Mouse (Mus musculus) left cerebral cortex, adult 9 months (tissue): ENCODE results near the gene Pde4d.

Experiments used
- DNase-seq, 2 experiments: peaks; one replicate each; pipeline ENCODE4 v3.0.0; 2022; ENCODE audit warnings: low spot score in 2 of 2

Gene Pde4d

DNA sequence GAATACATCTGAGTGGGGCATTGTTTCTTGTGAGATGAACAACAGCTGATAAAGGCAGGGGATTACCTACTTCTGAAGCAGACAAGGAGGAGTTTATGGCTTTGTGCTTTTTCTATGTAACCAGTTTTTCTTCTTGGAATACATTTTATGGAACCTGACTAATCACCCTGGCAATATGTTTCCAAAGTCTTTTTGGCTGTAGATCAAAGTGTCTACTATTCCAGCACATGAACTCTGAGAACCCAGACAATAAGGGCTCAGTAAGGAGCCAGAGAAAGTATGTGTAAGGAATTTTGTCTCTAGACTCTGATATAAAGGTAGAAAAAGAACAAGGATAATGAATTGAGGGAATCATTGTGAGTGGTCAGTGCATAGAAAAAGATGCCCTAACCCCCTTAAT lies 40.1 kb downstream of the Pde4d start:
- DNase-seq: no peak

DNA sequence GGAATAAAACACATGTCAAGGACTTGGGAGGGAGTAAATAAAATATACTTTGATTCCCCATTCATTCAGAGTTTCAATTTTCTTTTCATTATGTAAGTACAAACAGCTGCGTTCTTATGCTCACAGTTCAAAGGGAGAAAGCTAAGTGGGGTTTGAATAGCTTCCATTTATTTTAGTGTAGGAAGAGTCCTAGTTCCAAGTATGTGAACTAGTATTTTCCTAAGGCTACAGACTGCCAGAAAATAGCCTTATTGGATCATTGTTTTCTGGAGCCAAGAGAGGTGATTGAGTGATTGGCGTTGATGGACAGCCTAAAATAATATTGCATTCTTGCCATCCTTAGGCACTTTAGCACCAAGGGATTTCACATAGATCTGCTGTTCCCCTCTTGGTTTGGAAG lies 41.1 kb downstream of the Pde4d start:
- DNase-seq: no peak

DNA sequence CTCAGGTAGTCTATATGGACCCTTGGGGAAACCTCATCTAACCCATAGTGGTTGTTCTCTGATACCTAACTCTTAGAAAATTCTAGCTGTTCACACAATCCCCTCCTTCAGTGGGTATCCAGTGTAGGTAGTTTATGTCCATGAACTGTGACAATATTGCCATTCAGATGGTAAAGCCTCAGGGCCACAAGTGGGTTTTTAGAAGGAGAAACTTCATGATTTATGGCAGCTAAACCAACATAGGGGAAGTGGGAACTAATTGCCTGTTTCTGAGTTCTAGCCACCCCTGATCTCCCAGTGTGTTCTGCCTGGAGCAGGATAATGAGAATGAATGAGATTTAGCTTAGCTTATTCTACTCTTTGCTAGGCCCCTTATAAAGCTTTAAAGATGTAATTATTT lies 43.1 kb downstream of the Pde4d start:
- no peak for DNase-seq

DNA sequence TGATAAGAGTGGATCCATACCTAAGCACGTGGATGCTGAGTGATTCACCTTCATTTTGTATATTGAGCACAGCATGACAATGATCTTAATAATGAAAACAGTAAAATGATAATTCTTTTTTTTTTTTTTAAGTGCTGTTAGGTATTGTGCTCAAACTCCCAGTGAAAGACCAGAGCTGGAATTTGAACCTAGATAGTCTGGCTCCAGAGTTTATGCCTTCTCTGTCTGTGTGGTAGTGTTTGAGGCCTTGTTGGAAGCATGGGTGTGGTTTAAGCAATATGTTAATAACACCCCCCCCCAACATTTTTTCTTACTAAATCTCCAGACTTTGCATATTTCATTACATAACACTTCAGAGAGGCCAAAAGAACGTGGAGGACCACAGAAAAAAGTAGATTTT lies 44.6 kb downstream of the Pde4d start:
- no peak for DNase-seq

DNA sequence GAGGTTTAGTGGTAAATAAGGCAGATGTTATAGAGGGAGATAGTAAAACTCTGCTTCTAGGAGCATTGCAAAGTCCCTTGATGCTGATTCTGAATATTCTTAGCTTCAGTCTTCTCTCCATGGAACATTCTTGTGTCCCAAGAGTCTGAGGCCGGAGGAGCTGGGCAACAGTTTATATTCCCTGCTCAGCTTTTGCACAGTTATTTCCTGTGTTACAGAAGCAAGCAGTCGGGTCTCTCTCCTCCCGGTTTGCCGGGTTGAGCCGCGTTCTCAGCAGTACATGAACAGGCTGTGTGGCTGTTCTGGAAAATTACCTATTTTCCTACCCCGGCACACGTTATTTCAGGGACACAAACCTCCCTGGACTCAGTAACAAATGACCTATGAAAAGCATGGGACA lies 48.0 kb downstream of the Pde4d start:
- no peak for DNase-seq

DNA sequence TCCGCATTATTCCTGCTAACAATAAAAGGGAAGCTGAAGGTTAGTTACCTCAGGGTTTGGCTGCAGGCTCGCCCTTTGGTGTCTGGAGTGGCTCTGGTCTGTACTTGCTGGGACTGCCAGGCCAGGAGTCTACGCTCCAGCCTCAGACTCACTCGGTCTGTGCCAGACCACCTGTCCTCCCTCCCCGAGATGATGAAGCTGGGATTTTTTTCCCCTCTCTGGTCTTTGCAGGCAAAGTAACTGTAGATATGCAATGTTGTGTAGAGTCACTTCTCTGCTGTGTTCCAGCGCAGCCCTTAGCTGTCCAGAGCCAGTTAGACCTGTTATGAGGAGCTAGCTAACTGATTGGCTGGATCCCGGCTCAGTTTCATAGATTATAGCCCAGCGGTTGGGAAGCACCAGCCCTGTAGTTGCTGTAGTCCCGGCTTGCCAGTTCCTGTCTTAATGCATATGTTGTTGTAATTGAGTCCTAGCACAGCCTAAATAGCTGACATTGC lies 48.5 kb downstream of the Pde4d start:
- DNase-seq: peak in 1 of 2 experiments; percentile 7

DNA sequence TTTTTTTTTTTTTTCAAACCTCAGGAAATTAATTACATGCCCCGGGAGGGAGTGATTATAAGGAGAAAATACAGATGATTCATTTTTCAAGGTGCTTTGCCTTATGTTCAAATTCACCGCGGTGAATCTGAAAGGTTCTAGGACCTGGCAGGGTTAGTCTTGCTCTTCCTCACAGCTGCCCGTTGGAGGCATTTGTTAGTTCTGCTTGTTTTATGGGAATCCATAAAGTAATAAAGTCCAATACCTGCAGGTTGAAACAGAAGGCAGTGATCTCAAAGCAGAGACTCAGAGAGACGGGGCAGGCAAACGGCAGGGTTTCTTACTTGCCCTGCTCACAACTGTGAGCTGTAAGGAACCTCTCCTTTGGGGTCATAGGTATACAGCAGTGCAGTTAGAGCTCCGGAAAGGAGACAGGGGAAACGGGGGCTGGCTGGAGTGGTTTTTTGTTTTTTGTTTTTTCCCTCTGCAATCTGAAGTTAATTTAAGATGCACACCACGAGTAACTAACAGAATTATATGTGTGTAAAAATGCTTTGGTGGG lies 49.1 kb downstream of the Pde4d start:
- DNase-seq: no peak

DNA sequence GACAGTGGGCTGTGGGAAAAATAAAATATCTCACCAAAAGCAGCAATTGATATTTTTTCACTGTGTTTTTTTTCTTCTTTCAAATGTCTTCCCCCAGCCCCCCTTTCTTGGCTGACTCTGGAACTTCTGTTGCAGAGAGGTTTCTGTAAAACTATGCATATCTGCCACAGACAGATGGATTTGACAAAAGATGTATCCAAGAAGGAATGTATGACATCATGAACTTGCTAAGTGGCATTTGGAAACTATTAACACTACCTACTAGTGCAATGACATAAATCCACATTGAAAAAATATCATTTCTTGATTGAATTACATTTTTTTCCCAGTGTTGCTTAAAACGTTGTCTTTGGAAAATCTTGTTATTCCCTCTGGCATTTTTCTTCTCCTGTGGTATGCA lies 51.6 kb downstream of the Pde4d start:
- no peak for DNase-seq

DNA sequence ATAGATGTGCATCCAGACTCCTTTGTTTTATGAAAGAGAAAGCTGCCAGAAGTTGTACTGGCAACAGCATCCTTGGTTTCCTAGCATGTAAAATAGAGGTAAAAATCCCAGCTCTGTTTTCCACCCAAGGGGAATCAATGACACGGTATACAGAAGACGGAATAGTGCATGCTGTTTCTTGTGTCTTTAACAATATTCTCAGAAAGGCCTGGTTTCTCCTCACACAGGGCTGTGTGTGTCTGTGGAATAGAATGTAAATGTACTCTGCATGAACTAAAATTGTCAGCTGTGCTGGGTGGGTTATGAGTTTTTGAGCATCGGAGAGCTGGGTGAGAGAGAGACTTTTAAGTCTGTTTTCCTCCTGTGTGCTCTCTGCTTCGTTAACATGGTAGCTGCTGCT lies 74.8 kb downstream of the Pde4d start:
- no peak for DNase-seq

DNA sequence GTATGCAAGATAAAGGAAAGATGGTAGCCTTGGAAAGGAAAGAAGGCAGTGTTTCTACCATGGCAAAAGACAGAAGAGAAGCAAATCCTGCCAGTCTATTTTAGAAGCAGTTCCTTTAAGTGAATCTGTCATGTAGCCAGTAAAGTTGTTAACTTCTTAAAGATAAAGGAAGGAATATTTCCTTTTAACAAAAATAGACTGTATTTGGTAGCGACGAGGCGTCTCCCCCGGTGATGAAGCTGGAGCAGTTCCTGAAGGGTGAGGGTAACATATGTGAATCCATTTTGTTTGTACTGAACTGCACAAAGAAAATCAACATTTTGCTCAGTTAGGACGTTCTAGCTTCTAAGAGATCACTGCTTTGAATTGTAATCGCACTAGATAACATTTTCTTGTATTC lies 75.2 kb downstream of the Pde4d start:
- no peak for DNase-seq

DNA sequence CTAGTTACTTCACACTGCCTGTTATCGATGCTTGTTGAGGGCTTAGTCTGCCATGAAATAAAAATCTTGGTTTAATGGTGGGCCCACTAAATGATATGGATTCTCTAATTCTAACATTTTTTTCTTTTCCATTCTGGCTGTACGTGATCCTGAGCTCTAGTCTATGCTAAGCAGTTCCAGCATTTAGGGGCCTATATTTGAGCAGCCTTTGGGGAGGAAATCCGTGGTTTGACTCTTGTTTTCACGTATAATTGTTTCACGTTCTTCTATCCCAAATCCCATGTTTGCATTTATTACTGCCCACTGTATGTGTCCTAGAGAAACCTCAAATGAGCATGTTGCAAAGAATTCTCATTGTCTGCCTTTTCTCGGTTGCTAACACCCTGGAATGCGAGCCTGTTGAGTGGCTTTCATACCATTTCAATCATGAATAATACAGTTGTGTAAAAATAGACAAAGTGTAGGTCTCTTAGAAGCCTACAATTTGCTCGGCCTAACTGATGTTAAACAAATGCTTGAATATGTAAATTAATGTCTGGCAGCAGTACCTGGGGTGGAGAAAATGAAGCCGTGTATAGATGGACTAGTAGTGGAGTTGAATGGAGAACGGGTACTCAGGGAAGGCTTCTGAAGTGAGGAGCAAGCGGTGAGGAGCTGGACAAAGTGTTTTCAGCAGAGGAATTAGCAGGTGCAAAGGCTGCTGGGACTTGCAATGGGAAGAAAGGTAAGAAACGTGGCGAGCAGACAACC lies 76.7 kb downstream of the Pde4d start:
- DNase-seq: no peak

DNA sequence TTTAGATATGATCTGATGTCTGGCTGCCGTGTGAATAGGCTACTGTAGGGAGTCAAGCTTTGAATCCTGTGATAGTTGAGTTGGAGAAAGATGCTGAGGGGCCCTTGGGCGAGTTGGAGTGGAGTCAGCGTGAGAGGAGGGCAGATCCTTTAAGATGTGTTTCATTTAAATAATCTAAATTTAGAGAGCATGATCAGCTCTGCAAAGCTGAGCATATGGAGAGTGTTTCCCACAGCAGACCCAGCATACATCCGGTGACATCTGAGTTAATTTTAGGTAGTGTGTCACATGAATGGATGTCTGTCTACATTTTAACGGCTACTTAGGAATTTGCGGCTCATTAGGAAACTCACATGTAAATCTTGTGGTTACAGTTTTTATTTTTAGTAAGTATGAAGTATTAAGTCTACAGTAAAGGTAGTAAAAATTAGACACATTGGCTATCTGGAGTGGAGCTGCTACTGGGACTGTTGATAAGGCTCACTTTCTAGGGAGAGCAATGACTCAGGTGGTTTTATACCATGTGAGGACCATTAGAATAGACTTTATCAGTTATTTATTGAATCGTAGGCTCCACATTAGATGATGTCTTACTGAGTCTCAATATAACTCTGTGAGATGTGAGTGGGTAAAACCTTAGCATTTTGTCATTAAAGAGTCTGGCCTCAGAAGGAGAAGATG lies 77.5 kb downstream of the Pde4d start:
- DNase-seq: no peak

DNA sequence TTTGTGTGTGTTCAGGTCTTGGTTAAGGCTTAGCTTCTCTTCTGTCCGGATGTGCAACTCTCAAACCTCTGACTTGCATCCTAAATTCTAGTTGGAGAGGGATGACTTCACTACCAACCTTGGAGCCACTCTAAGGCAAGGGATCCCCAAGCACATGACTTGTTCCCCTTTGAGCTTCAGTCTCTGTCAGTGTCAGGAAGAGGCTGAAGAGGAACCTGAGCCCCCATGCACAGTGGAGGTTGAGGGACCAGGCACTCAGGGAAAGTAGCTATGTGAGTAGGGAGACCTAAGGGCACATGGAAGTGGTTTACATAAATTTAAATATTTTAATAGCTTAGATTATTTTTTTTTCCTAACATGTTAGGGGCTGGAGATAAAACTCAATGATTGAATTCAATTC lies 78.6 kb downstream of the Pde4d start:
- no peak for DNase-seq

DNA sequence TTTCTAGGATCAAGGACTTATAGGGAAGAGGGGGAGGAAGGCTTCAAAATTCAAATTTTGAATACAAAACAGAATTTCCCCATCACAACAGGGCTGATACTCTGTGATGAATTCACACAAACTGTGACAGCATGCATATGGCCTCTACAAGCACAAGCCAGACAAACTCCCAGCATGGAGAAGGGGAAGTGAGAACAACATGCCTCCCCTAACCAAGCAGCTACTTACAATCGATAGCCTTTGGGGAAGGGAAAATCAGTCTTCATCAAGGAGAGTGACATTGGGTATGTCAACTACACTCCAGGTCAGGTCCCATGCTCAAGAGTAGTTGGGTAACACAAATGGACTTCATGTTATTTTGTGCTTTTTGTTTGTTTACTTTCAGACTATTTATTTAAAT lies 83.1 kb downstream of the Pde4d start:
- no peak for DNase-seq

DNA sequence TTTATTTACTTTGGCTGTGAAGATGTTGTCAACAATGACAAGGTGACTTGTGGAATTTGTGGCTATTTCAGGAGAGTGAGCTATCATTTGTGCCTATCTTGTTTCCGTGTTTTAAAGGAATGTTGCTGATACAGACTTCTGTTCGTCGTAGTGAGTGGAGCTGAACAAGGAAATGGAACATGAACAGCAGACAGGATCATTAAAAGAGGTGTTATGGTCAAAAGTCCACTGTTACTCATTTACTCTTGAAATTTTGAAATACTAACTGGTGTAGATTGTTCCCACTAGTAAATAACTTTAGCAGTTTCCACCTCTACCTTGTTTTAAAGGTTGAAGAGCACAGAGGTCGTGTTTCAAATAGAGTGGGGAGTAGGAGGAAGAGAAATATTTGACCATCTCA lies 86.7 kb downstream of the Pde4d start:
- DNase-seq: no peak

DNA sequence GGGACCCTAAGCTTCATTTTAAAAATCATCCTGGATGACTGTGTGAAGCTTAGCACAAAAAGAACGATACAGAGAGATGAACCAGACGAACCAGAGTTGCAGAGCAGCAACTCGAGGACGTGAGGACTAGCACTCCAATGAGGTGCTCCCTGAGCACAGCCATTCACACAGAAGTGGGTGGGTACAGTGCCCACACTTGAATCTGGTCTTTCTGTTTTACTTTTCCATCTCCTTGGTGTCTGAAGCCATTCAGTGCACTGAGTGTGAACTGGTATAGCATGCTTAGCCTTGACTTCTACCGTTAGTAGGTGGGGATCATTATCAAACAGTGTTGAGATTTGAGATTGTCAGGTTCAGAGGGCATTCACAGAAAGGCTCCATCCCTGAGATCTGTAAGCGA lies 87.2 kb downstream of the Pde4d start:
- no peak for DNase-seq

DNA sequence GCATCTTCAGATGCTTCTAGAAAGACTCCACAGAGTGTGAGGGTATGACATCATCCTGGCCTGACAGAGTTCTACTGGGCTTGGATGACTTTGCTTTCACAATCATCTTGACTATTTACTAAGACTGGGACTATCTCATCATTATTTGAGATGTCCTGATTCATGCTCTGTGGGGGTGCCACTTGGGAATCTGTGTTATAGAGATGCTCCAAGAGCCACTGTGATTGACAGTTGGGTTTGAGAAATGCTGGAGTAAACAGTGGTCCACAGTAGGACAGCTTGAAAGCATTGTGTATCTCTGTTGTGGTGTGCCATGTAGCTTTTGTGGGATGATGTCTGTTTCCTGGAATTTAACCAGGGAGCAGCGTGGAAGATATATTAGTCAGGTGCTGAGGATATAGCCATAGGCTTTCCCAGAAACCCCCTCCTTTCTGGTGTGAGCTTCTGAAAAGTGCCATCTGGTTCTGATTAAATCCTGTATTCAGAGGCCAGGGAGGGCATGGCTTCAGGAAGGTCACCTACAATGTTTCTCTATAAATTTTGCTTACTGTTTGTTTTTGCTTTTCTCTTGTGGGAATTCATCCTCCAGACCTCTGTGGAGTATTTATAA lies 89.1 kb downstream of the Pde4d start:
- DNase-seq: no peak

DNA sequence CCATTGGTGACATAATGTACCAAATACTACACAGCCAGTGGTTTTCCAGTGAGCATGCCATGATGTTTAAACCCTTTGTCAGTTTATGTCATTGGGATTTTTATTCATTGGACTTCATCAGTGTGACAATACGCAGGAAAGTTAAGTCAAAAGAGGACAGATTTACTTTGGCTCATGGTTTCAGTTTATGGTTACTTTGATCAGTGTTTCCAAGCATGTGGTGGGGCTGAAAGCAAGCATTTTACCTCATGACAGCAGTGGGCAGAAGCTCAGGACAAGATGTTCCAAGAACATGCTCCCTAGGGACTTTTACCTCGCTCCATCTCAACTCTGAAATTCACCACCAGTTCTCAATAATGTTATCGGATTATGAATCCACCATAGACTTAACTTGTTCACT lies 91.7 kb downstream of the Pde4d start:
- DNase-seq: no peak

DNA sequence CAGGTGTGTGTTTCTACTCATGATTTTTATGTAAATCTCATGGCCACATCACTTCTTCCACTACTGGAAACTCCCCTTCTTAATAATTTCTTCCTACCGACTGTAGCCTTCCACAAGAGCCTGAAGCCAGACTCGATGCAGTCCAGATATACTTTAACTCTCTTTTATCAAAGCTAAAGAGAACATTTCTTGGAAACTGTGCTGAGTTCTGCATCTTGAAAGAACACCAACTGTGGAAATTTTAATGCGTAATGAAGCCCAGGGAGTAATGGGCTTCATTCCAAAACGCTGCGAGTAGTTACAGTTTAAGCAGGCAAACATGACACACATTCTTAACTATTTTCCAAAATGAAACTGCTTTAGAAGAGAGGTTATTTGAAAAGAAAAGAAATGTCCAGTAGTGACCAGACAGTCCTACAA lies 92.6 kb downstream of the Pde4d start:
- DNase-seq: no peak

DNA sequence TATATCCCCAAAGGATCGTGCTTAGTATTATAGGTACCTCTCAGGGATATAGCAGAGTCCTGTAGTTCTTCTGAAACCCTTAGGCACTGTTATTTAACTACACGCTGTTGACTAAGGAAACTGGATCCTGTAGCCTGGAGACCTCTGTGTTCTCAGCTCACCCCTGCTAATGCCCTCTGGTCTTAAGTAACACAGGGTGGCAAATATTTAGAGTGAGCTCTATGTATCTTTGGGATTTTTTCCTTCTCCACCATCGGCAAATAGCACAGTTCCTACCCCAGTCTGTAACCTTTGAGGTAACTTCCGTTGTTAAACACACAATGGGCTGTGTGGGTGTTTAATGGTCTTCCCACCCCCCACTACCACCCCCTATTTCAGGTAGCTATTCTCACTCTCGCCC lies 102.5 kb downstream of the Pde4d start:
- DNase-seq: no peak

DNA sequence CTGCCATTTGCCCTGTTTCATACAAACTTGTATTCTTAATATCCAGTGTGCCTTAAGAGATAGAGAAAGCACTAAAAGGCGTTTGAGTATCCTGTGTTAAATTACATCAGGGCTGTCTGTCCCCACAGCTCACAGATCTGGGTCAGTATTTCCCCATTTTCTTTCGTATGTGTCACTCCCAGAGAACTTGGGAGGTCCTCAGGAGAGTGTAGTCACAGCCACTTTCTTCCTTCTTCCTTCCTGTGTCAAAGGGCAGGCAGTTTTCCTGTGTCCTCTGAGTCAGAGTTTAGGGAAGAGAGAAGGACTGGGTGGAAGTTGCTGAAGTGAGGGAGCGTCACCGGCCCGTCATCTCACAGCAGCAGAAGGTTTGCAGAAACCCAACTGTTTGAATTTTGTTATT lies 103.2 kb downstream of the Pde4d start:
- no peak for DNase-seq

DNA sequence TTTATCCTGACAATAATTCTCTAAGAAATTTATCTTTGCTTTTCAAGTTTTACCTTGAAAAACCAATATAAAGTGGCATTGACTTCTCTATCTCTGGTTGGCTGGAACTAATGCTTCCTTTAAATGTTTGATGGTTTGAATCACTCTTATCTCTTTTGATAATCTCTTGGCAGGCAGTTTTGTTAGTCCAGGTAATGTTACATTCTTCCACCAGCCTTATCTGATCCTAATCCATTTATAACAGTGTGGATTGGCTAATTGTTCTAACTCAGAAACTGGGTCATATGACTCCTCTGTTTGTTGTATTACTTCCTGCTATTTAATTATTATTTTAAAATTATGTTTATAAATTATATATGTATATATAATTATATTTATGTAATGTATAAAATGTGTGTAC lies 105.2 kb downstream of the Pde4d start:
- DNase-seq: no peak

DNA sequence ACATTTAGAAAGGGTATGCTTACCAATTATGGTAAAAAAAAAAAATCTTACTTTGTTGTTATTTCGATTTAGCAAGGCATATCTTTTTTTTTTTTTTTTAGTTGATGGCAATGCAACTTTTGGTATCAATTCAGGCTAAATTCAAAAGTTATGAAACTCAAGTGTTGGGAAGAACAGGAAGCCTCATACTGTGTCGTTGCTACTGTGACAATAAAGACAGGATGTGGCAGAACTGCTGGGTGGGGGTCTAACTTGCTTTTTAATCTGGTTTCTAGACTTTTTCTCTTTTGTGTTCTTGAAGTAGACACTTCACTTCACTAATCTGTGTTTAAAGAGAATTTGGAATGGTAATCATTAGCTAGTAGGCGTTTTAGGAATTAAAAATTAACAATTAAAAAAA lies 147.2 kb downstream of the Pde4d start:
- no peak for DNase-seq
